Mouse (Mus musculus) MEL (cell line): ENCODE data around the gene Pakap. TPM values are rescaled to one million over a fixed set of nuclear protein-coding genes. Genes with fewer than 3 reads are reported as not detected.

ENCODE experiments used
- DNase-seq: peaks from one replicate; pipeline ENCODE4 v3.0.0; 2011; ENCODE audit warnings: low read depth, low spot score
- H3K27ac ChIP-seq: 2 replicates; pipeline ENCODE4 v1.5.1; 2012; ENCODE audit warnings: low read depth, mild to moderate bottlenecking, control low read depth, low read length, moderate library complexity; ENCODE audit not compliant: control insufficient read depth
- H3K27me3 ChIP-seq, 2 experiments: fragments of 150-350 bp in 1 of 2; sonication (generic) in 1 of 2; 2 replicates each; pipeline ENCODE4 v1.6.1; 2012; ENCODE audit warnings: low read length in 2 of 2, mild to moderate bottlenecking in 2 of 2, improper control_type of control experiment in 1 of 2, moderate library complexity in 1 of 2; ENCODE audit not compliant: insufficient read depth in 2 of 2, control insufficient read depth in 1 of 2
- H3K36me3 ChIP-seq, 2 experiments: 2 replicates each; pipeline ENCODE4 v1.6.1; 2012 to 2014; ENCODE audit warnings: low read length in 2 of 2, improper control_type of control experiment in 1 of 2, inconsistent platforms in 1 of 2, mild to moderate bottlenecking in 1 of 2; ENCODE audit not compliant: insufficient read depth in 2 of 2, control insufficient read depth in 1 of 2
- H3K4me1 ChIP-seq, 2 experiments: fragments of 150-350 bp in 1 of 2; sonication (generic) in 1 of 2; 2 replicates each; pipeline ENCODE4 v1.6.1; 2012; ENCODE audit warnings: low read length in 2 of 2, improper control_type of control experiment in 1 of 2, mild to moderate bottlenecking in 1 of 2; ENCODE audit not compliant: insufficient read depth in 2 of 2, control insufficient read depth in 1 of 2
- H3K4me3 ChIP-seq, 2 experiments: fragments of 150-350 bp in 1 of 2; sonication (generic) in 1 of 2; 2 replicates each; pipeline ENCODE4 v1.5.1; 2012; ENCODE audit warnings: low read depth in 2 of 2, low read length in 2 of 2, mild to moderate bottlenecking in 2 of 2, moderate library complexity in 2 of 2, control low read depth in 1 of 2, improper control_type of control experiment in 1 of 2; ENCODE audit not compliant: control insufficient read depth in 1 of 2, insufficient read depth in 1 of 2
- H3K79me2 ChIP-seq: 2 replicates; pipeline ENCODE4 v1.6.1; 2012; ENCODE audit warnings: mild to moderate bottlenecking, low read length, moderate library complexity; ENCODE audit not compliant: control insufficient read depth, poor library complexity, insufficient read depth
- H3K9ac ChIP-seq: 2 replicates; pipeline ENCODE4 v1.6.1; 2012; ENCODE audit warnings: low read depth, mild to moderate bottlenecking, control low read depth, low read length, moderate library complexity; ENCODE audit not compliant: control insufficient read depth, poor library complexity, severe bottlenecking
- H3K9me3 ChIP-seq: fragments of 150-350 bp; sonication (generic); replicated peaks from 2 replicates; pipeline ENCODE4 v1.6.1; 2012; ENCODE audit warnings: mild to moderate bottlenecking, low read length, improper control_type of control experiment, moderate library complexity; ENCODE audit not compliant: insufficient read depth
- CHD1 ChIP-seq: IDR thresholded peaks from 2 replicates; pipeline ENCODE4 v1.6.1; 2012; ENCODE audit warnings: low read depth, mild to moderate bottlenecking, inconsistent platforms, low read length, improper control_type of control experiment
- CHD2 ChIP-seq: IDR thresholded peaks from 2 replicates; pipeline ENCODE4 v1.6.1; 2011; ENCODE audit warnings: low read length, improper control_type of control experiment
- E2F4 ChIP-seq: IDR thresholded peaks from 2 replicates; pipeline ENCODE4 v1.6.1; 2011; ENCODE audit warnings: low read depth, low read length, improper control_type of control experiment, borderline replicate concordance
- ELF1 ChIP-seq: IDR thresholded peaks from 2 replicates; pipeline ENCODE4 v1.6.1; 2014; ENCODE audit warnings: low read depth, mild to moderate bottlenecking, inconsistent platforms, low read length, improper control_type of control experiment, moderate library complexity
- EP300 ChIP-seq, 2 experiments: IDR thresholded peaks; 2 replicates each; pipeline ENCODE4 v1.6.1; 2011; ENCODE audit warnings: improper control_type of control experiment in 2 of 2, low read length in 2 of 2, low read depth in 1 of 2, mild to moderate bottlenecking in 1 of 2
- GATA1 ChIP-seq: IDR thresholded peaks from 2 replicates; pipeline ENCODE4 v1.6.1; 2011; ENCODE audit warnings: low read depth, low read length, improper control_type of control experiment
- MXI1 ChIP-seq: IDR thresholded peaks from 2 replicates; pipeline ENCODE4 v1.6.1; 2011; ENCODE audit warnings: mild to moderate bottlenecking, low read depth, low read length, improper control_type of control experiment
- NELFE ChIP-seq: IDR thresholded peaks from 2 replicates; pipeline ENCODE4 v1.6.1; 2011; ENCODE audit warnings: low read depth, low read length, improper control_type of control experiment
- POLR2A ChIP-seq, 2 experiments: IDR thresholded peaks; 2 replicates each; pipeline ENCODE4 v1.6.1; 2011 to 2012; ENCODE audit warnings: low read length in 2 of 2, mild to moderate bottlenecking in 2 of 2, control low read depth in 1 of 2, improper control_type of control experiment in 1 of 2, low read depth in 1 of 2, moderate library complexity in 1 of 2; ENCODE audit not compliant: control insufficient read depth in 1 of 2, insufficient read depth in 1 of 2, poor library complexity in 1 of 2
- RCOR1 ChIP-seq: IDR thresholded peaks from 2 replicates; pipeline ENCODE4 v1.6.1; 2012; ENCODE audit warnings: low read depth, mild to moderate bottlenecking, inconsistent platforms, low read length, improper control_type of control experiment
- SIN3A ChIP-seq: IDR thresholded peaks from 2 replicates; pipeline ENCODE4 v1.6.1; 2012; ENCODE audit warnings: low read length, improper control_type of control experiment, inconsistent platforms
- TBP ChIP-seq: IDR thresholded peaks from 2 replicates; pipeline ENCODE4 v1.8.0; 2011; ENCODE audit warnings: low read depth, low read length, improper control_type of control experiment
- USF1 ChIP-seq: IDR thresholded peaks from 2 replicates; pipeline ENCODE4 v1.6.1; 2014; ENCODE audit warnings: low read depth, mild to moderate bottlenecking, inconsistent platforms, low read length, improper control_type of control experiment, moderate library complexity
- ZC3H11A ChIP-seq: IDR thresholded peaks from 2 replicates; pipeline ENCODE4 v1.6.1; 2012; ENCODE audit warnings: low read depth, mild to moderate bottlenecking, inconsistent platforms, low read length, improper control_type of control experiment
- ZKSCAN1 ChIP-seq: IDR thresholded peaks from 2 replicates; pipeline ENCODE4 v1.6.1; 2012; ENCODE audit warnings: low read depth, mild to moderate bottlenecking, inconsistent platforms, low read length, improper control_type of control experiment, moderate library complexity
- ZMIZ1 ChIP-seq: IDR thresholded peaks from 2 replicates; pipeline ENCODE4 v1.6.1; 2012; ENCODE audit warnings: low read depth, mild to moderate bottlenecking, inconsistent platforms, low read length, improper control_type of control experiment, moderate library complexity
- polyA plus RNA-seq, 2 experiments: library from polyadenylated mRNA; stranded (reverse) in 1 of 2; unstranded in 1 of 2; fragments of >175 nt in 1 of 2; fragments of >200 nt in 1 of 2; gene quantifications; 2 replicates each; pipeline versions ENCODE4 v1.2.1 to v1.2.4; 2012; ENCODE audit warnings: low replicate concordance in 2 of 2, low read depth in 1 of 2; ENCODE audit not compliant: insufficient read length in 2 of 2, insufficient read depth in 1 of 2, missing spikeins in 1 of 2
- total RNA-seq: library from RNA; depleted of rRNA; stranded (reverse); fragments of 300-350 nt; gene quantifications from 2 replicates; pipeline ENCODE4 v1.2.3, GENCODE M21; 2012

The Pakap gene
- total and polyA plus RNA-seq, 3 experiments: not detected

- Histone ChIP-seq H3K9me3 (no peaks in the 10 kb centered on the region), H3K4me1 (peaks cover 0 to 1% of the 10 kb centered on the region in 2 experiments; a peak in 2 of 4 replicates), H3K36me3 (no peaks in the 10 kb centered on the region), H3K9ac (no peak overlapping the region), H3K27me3 (peaks cover 5 to 12% of the 10 kb centered on the region in 2 experiments), H3K4me3 (no peak overlapping the region), H3K79me2 (no peaks in the 10 kb centered on the region), H3K27ac (no peak overlapping the region)
- DNase-seq: no peak
- TF ChIP-seq ZKSCAN1: no peak
- TF ChIP-seq E2F4: no peak
- TF ChIP-seq USF1: no peak
- TF ChIP-seq GATA1: no peak
- no peak for TF ChIP-seq CHD1
- TF ChIP-seq ZMIZ1: no peak
- no peak for TF ChIP-seq MXI1
- no peak for TF ChIP-seq ELF1
- no peak for TF ChIP-seq NELFE
- no peak for TF ChIP-seq POLR2A (IDR thresholded peaks at IDR 0.05; ENCODE audit: control insufficient read depth in 1 of 2, insufficient read depth in 1 of 2, low read depth in 1 of 2, low read length in 2 of 2, poor library complexity in 1 of 2)
- TF ChIP-seq ZC3H11A: no peak
- TF ChIP-seq EP300 (IDR thresholded peaks at IDR 0.05; ENCODE audit: low read depth in 1 of 2, low read length in 2 of 2): no peak
- no peak for TF ChIP-seq RCOR1
- TF ChIP-seq CHD2: no peak
- no peak for TF ChIP-seq TBP
These were observed 345.0 kb downstream of the Pakap start for GRCm38 (mm10) chr4:57913021-57913420.

GRCm38 (mm10) chr4:57914193-57915190, 346.5 kb downstream of the Pakap start:
- Histone ChIP-seq H3K9ac (no peak overlapping the region), H3K79me2 (no peaks in the 10 kb centered on the region), H3K4me1 (peaks cover 0 to 12% of the 10 kb centered on the region in 2 experiments; a peak in 2 of 4 replicates), H3K27me3 (peaks cover 2 to 8% of the 10 kb centered on the region in 2 experiments), H3K27ac (no peak overlapping the region), H3K4me3 (no peak overlapping the region), H3K9me3 (no peaks in the 10 kb centered on the region), H3K36me3 (peaks cover 0 to 7% of the 10 kb centered on the region in 2 experiments; a peak in 2 of 4 replicates)
- TF ChIP-seq SIN3A (no peak), GATA1 (no peak), POLR2A (IDR thresholded peaks at IDR 0.05; ENCODE audit: control insufficient read depth in 1 of 2, insufficient read depth in 1 of 2, low read depth in 1 of 2, low read length in 2 of 2, poor library complexity in 1 of 2) (no peak), NELFE (no peak)
- no peak for DNase-seq
